Mouse (Mus musculus) T-helper 1 cell (primary cell): ENCODE results near the gene Tubg1.

Source experiments
- in situ Hi-C: fragments of 300-600 bp; cut with MboI, MseI; formaldehyde crosslinking; loops from one replicate; pipeline ENCODE4 v1.15.1; 2025; ENCODE audit warnings: high pct_unique_total_duplicates

Gene Tubg1

DNA sequence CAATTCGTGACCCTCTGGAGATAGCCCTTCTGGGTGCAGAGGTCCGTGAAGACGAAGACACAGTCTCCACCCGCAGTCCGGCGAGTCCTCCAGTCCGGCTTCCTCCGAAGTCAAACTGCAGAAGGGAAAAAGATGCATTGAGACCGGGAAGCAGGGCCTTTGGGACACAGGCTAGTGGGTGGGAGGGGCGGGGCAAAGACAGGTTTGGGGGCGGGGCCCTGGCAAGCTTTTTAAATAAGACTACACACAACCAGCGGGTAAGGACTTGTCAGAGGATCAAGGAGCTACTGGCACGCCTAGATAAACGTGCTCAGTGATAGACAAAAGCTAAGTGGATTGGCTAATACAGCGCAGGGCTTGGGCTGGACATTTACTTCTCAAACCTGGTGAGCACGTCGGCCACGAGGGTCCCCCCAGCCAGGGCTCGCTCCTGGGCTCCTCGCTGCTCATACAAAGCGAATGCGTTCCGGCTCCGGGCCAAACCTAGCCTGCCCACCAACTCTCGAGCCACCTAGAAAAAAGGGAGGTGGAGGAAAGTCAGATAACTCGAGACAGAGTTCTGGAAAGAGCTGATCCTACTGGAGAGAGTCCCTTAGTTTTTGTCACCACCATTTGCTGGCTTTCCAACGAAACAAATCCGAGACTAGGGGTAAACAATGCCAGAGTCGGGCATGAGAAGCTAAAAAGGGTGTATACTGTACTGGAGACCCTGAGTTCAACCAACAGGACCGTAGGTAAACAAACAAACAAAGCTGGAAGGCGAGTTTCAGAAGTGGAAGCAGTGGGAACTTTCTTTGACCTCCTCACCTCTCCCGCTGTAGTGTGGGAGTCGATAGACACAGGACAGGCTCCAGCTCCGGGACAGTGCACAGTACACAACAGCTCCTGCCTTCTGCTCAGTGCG is 45.2 kb downstream of the Tubg1 start:
- in situ Hi-C loops, result no loop called here

DNA sequence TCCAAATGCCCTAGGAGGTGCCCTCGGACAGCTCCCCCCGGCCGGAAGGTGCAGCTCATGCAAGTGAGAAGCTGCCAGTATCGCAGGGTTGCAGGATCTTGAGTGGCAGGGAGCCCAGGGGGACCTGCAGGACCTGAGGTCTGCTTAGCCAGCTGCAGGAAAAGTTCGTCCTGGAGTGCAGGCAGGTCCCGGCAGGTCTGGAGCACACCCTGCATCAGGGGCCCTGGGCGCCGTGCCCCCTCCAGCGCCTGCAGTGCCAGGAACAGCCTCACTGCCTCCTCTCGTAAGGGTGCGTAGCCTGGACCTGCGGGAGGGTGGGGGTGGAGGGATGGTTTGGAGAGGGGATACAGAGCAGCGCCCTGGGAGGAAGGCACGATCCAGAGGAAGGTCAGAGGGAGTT is 46.6 kb downstream of the Tubg1 start:
- in situ Hi-C loops, result no loop called here

DNA sequence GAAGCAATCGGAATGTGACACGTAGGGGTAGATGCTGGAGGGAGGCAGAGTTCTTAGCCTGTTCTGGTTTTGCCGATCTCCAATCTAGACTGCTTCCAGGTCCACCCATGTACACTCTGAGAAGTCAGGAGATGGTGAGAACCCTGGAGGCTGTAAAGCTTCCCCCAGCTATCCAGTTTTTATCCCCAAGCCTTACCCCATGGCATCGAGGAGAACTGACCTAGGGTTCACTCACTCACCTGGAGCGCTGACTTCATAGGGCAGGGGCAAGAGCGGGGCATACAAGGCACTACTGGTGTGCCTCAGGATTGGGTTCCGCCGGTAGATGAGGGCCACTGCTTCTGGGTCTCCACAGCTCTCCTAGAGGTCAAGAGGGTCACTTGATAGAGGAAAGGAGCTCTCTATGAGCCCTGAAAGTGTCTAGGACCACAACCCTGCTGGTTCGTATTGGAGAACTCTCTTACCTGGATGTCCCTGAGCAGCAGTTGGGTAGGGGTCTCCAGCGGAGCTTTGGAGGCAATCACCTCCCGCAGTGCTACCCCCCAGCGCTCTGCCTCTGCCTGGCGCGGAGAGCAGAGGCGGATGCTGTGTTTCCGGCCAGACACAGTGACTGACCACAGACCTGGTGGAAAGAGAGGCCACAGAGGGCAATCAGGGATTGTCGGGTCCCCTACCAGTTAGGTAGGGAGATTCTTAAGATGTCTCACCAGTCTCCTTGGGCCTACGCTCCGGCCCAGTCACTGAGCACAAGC is 47.6 kb downstream of the Tubg1 start:
- in situ Hi-C loops, result no loop called here

DNA sequence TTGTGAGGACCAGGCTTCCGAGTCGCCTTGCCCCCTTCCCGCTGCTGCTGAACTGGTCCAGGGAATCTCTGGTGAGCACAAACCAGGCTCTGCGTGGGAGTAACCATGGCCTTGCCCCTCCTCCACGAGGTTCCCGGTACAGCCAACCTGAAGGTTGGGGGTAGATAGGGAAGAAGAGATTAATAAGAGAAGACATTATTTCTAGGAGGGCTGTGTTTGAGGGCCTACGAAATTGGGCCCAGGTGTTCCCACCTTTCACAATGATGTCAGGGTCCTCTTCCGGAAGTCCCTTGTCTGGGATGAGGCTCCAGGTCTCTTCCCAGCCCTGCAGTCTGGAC is 48.2 kb downstream of the Tubg1 start:
- in situ Hi-C loops, result no loop called here

DNA sequence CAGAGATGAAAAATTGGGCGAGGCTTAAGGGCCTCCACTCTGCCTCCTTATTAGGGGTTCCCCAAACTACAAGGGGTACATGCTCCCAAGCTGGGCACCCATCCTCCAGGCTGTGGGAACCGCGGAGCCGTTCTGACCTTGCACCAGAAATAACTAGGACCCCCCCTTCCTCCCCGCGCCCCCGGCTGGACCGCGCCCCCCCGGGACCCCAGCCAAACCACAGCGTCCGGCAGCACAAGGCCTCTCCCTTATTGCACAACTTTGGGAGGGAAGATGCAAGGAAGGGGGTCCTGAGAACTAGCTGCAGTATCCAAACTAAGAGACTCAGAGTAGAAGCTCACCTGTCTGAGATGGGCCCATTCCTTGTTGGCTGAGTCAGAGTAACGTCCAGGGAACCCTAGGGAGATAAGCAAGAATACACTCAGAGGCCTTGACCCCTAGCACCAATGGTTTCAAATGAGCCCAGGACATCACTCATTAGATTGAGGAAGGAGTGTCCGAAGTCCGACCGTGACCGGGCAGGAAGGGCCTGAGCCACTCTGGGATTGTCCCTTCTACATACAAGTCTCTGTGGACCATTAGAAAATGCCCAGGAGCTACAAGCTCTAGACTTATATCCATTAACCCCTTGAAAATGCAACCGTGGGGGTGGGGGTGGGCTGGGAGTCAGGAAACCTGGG is 48.7 kb downstream of the Tubg1 start:
- in situ Hi-C loops, result no loop called here

DNA sequence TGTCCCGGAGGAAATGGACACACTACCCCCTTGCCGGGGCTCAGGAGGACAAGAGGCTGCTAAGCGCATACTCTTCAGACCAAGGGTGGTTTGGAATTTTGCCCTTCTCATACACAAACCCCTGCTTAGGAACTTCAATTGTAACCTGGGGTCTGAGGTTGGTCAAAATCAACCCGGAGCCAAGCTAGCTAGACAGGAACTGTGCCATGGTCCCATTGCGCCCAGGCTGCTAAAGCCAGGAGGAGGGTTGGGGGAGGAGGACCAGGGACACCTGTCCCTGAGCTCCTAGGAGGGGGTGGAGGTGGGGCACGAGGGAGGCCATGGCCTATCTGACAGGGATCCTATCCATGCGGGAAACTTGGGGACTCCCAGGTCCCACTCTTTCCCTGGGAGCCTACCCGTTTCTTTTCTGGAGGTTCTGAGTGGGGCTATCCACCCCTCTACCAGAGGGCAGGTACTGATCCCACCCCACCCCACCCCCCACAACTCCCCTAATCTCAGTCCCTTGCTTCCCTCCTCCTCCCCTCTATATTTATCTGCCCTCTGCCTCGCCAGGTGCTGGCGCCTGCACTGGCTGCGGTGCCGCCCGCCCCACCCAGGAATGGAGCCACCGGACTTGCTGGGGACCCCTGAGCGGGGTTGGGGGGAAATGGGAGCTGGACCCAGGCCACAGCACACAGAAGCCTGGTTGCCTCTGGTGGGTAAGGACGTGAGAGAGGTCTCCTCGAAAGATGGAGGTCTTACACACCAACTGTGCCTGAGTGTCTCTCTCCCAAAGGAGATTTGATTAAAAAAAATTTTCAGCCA is 49.8 kb downstream of the Tubg1 start:
- in situ Hi-C loops, result loop anchor here (5.0 kb wide), 1 partner anchor 87 kb away; the partner anchor contains the start of gene Coasy

DNA sequence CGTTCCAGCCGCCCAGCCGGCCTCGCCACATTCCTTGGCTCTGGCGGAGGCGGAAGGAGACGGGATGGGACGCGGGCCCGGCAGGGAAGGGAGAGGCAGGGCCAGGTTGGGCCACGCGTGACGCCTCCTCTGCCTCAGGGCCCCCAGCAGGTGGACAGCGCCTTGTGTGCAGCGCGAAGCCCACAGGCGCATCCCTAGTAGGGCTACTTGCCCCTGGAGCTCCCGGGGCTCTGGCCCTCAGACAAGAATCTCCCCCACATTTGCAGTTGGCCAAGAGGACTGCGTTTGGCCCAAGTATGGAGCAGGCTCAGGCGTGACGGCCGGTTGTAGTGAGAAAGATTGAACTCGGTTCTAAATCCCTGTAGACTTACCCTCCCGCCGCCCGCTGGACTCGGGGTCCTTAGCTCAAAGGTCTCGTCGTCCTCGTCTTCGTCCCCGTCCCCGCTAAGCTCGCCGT is 50.6 kb downstream of the Tubg1 start, which contains the start of gene Cntnap1:
Gene Cntnap1 (plus strand): TSS at position 170 of the 457 bp plus-strand sequence.
- in situ Hi-C loops, result loop anchor here (5.0 kb wide), 1 partner anchor 88 kb away; the partner anchor contains the start of gene Coasy

DNA sequence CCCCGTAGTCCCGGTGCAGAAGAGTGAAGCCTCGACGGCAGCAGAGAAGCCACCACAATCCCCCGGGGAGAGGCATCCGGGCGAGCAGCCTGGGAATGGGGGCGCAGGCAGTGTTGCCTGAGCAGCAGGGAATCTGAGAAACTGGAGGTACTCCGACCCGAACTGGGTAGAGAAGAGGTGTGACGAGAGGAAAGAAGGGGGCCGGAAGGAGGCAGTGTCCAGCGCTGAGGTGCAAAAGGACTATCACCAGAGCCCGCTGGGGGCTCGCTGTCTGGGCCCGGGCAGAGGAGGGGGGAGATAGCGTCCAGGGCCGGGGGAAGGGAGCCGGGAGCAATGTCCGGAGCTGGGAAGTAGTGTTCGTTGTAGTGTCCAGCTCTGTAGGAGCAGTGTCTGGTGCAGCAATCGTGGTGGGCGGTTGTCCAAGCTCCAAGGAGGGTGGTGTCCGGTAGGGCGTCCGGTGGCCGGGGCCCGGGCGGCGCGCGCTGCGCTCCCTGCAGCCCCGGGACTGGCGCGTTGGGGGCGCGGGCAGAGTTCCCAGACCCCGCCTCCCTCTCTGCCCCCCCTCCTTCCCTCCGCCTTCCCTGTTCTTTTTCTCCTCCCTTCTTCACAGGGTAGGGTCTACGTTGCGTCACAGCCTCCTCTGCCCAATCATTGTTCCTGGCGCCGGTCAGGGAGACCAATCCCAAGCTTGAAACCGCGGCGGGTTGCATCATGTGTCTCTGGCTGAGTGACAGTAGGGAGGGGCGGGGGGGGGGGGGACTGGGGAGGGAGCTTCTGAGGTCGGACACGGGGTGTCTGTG is 51.3 kb downstream of the Tubg1 start, which contains the start of gene Plekhh3:
Gene Plekhh3 (minus strand): TSS at position 541 of the 800 bp plus-strand sequence.
- in situ Hi-C loops, result loop anchor here (5.0 kb wide), 1 partner anchor 89 kb away; the partner anchor contains the start of gene Coasy

DNA sequence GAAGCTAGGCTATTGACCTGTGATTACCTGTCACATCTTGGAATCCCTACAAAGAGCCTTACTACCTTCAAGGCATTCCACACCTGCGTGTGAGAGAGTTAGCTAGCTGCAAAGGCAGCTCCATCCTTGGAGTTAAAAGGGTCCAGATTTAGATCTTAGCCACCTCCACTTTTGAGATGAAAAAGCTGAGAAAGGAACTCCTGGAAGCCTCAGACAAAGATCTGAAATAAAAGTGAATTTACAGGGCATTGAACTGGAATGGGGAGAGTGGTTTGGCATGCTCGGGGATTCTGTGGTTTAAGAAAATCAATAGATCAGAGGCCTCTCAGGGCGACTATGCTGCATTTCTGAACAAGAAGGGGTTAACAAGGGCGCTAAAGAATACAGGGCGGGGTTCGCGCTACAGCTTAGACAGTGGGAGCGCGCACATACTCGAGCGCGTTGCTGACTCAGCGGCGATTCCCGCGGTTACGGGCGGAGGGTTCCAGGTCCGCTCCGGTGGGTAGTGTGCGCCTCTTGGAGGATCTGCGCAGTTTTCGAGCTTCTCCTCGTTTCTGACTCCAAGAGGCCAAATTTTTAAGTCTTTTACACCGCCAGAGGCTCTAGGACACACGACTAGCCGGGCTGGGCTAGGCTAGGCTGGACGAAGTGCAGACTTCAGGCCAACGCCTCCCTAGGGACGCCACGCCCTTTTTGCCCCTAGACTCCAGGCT is 52.1 kb downstream of the Tubg1 start:
- in situ Hi-C loops, result loop anchor here (5.0 kb wide), 1 partner anchor 90 kb away; the partner anchor contains the start of gene Coasy

DNA sequence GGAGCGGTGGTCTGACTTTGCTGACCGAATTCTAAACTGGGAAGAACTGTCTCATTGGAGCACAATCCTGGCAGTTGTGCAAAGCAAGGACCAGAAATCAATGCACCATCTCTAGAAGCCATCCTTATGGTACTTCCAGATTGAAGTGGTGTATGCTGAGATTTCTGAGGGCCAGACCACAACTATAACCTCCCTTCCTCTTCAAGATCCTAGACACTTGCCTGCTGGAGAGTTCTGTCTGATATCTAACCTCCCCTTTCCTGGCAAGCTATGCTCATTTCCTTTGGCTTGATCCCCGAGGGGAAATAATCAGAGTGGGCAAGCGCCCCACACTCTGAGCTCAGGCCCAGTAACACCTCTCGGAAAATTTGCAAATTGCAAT is 52.7 kb downstream of the Tubg1 start:
- in situ Hi-C loops, result loop anchor here (5.0 kb wide), 1 partner anchor 90 kb away; the partner anchor contains the start of gene Coasy

DNA sequence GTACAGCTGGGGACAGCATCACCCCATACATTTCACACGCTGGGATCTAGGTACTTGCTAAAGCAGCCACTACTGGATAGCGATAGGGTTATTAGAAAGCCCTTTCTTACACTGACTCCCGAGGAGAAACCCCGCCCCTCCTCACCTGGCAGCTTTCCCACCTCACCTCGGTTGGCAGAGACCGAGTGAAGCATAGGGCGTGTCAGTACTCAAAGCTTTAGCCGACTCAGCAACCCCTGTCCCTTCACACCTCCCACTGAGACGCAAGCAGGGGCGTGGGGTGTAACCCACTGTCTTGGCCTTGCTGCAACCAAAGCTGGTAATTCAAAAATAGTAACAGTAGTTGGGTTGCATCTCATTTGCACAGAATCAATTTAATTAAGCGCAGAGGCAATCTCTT is 53.4 kb downstream of the Tubg1 start:
- in situ Hi-C loops, result loop anchor here (5.0 kb wide), 1 partner anchor 91 kb away; the partner anchor contains the start of gene Coasy

DNA sequence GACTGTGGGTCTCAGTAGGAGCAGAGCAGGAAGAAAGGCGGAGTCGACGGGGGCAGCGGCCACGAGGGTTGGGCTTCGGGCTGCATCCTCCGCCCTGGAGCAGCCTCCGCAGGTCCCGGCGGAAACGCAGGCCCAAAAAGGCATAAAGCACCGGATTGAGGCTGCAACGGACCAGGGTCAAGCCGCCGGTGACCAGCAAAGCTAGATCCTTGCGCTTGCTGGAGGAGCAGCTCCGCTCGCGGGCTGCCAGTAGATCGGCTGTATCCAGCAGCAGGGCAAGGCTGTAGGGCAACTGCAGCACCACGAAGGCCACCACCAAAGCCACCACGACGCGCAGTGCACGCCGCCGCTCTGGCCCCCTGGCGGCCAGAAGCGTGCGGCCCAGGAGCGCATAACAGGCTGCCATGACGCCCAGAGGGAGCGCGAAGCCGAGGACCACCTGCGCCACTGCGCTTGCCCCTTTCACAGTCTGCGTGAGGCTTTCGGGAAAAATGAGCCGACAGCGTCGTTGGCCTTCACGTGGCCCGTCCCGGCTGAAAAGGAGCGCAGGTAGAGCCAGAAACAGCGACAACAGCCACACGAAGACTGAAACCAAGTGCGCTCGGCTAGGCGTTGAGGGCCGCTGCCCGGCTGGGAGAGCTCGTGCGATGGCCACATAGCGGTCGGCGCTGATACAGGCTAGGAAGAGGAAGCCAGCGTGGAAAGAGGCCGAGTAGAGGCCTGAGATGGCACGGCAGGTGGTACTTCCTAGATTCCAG is 54.1 kb downstream of the Tubg1 start:
- in situ Hi-C loops, result loop anchor here (5.0 kb wide), 1 partner anchor 92 kb away; the partner anchor contains the start of gene Coasy

DNA sequence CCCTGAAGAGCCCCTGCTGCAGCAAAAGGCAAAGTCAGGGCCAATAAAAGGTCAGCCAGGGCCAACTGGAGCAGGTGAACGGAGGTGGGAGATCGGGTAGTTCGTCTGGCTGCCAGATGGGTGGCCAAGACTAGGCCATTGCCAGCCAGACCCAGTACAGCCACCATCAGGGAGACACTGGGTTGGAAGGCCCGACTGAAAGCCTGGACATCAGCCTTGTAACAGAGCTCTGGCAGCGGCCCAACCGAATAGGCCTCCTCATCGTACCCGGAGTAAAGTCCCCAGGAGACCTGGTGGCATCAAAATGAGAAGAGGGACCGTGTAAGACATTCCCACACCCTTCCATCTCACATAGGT is 54.6 kb downstream of the Tubg1 start:
- in situ Hi-C loops, result loop anchor here (5.0 kb wide), 1 partner anchor 92 kb away; the partner anchor contains the start of gene Coasy

DNA sequence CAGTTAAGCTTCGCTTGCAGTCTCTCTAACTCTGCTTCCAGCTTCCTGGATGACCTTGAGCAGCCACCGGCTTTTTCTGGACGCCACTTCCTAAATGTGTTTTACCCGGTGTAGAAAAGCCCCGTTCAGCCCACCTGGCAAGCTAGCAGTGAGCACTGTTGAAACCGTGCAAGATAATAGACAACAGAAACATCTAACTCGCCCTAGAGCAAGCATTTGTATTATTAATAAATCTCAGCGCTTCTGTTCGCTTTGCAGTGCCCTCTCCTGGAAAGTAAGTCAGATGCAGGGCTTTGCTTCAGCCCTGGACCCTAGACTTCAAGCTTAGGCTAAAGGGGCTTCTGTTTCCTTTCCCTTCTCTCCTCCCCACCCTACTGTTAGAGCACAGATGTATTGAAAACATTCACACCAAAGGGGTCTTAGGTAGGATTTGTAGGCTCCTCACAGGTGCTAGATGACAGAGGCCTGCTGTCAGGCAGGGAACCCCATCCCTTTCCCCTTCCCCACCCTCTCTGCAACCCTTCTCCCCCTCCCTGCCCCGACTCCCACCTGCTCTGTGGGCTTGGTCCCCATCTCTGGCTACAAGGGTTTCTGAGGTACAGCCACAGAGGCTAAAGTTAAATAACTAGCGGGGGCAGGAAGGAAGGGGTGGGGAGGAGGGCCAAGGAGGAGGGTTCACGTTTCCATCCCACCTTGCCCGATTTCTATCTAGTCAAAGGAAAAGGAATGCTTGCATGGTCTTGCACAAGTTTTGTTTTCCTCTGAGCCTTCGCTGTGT is 55.3 kb downstream of the Tubg1 start, which contains the start of gene Ccr10:
Gene Ccr10 (minus strand): TSS at position 593 of the 778 bp plus-strand sequence.
- in situ Hi-C loops, result loop anchor here (5.0 kb wide), 1 partner anchor 93 kb away; the partner anchor contains the start of gene Coasy

DNA sequence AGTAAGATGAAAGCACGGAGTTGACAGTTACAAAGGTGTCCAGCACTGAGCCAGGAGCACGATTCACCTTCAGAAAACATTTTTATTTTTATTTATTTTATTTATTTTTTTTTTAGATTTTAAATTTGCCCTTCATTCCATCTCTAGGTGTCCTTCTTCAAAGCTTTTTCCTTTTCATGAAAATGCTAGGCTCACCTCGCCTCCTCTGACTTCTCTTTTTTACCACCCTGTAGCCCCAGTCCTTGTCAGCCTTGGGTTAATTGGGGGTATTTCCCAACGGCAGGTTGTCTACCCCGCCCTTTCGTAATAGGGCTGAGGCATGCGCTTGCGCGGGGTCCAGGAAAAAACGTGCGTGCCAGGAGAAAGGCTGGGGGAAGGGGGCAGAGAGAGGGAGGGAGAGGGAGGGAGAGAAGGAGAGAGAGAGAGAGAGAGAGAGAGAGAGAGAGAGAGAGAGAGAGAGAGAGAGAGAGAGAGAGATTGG is 55.9 kb downstream of the Tubg1 start:
- in situ Hi-C loops, result no loop called here
